8 mouse cellular contexts compared by ENCODE assay signal in genomic region chr1:186703256-186703979, GRCm38 (mm10). TPM values are rescaled to one million over a fixed set of nuclear protein-coding genes. Genes with fewer than 3 reads are reported as not detected.
DNase-seq lines count a peak whose midpoint lies in the region; ATAC-seq and TF ChIP-seq lines count a peak whose summit lies in the region.

No protein-coding gene starts in this region.

- peak overlapping the region; percentile 21 for H3K4me3 ChIP-seq in spleen, adult 2 months (ENCODE audit: extremely low read depth, insufficient read depth, insufficient read length)
- peak overlapping the region; percentile 71 for H3K4me3 ChIP-seq in heart, embryonic 12.5 days
- H3K4me3 ChIP-seq in liver, embryonic 13.5 days (replicated peaks): peak overlapping the region; percentile 56
- H3K4me3 ChIP-seq in thymus, adult 2 months (ENCODE audit: control insufficient read depth, insufficient read depth, low read length): no peak overlapping the region

- TF ChIP-seq POLR2A in spleen, adult 2 months (IDR thresholded peaks at IDR 0.05; ENCODE audit: low read depth, low read length): no peak
- TF ChIP-seq POLR2A in thymus, adult 2 months (IDR thresholded peaks at IDR 0.05; ENCODE audit: control insufficient read depth, extremely low read depth, insufficient read depth, low read length, poor library complexity): no peak

- no peaks in the 10 kb centered on the region for H3K9me3 ChIP-seq in heart, embryonic 12.5 days (replicated peaks)
- no peaks in the 10 kb centered on the region for H3K9me3 ChIP-seq in liver, embryonic 13.5 days (replicated peaks)

- H3K4me2 ChIP-seq in heart, embryonic 12.5 days: peak overlapping the region; percentile 75
- peak overlapping the region; percentile 66 for H3K4me2 ChIP-seq in liver, embryonic 13.5 days

- H3K9ac ChIP-seq in heart, embryonic 12.5 days: peak overlapping the region; percentile 90
- H3K9ac ChIP-seq in liver, embryonic 13.5 days: no peak overlapping the region

- peaks cover 11% of the 10 kb centered on the region for H3K4me1 ChIP-seq in spleen, adult 2 months (ENCODE audit: control insufficient read depth, insufficient read depth, insufficient read length)
- H3K4me1 ChIP-seq in heart, embryonic 12.5 days (replicated peaks): peaks cover 18% of the 10 kb centered on the region; the same call in 1 of the 2 replicates
- peaks cover 8% of the 10 kb centered on the region; the same call in 1 of the 2 replicates for H3K4me1 ChIP-seq in liver, embryonic 13.5 days (replicated peaks)
- H3K4me1 ChIP-seq in thymus, adult 2 months (replicated peaks; ENCODE audit: control insufficient read depth, insufficient read depth, low read length): peaks cover 4% of the 10 kb centered on the region; the same call in 1 of the 2 replicates

- TF ChIP-seq CTCF in spleen, adult 2 months (IDR thresholded peaks at IDR 0.05; ENCODE audit: extremely low read depth, insufficient read depth, insufficient read length, insufficient replicate concordance): no peak
- TF ChIP-seq CTCF in thymus, adult 2 months (IDR thresholded peaks at IDR 0.05; ENCODE audit: borderline replicate concordance, control insufficient read depth, extremely low read depth, insufficient read depth, low read length, poor library complexity): no peak

- no peaks in the 10 kb centered on the region for H3K36me3 ChIP-seq in spleen, adult 2 months (ENCODE audit: control insufficient read depth, insufficient read depth, low read length)
- H3K36me3 ChIP-seq in heart, embryonic 12.5 days: 0 out of 2 replicates have a peak, but pooled peaks cover 6% of the 10 kb centered on the region
- H3K36me3 ChIP-seq in liver, embryonic 13.5 days: no peaks in the 10 kb centered on the region
- no peaks in the 10 kb centered on the region for H3K36me3 ChIP-seq in thymus, adult 2 months (ENCODE audit: control insufficient read depth, insufficient read depth, low read length)

- H3K27ac ChIP-seq in spleen, adult 2 months (ENCODE audit: insufficient read depth, low read length): no peak overlapping the region
- peak overlapping the region; percentile 93 for H3K27ac ChIP-seq in heart, embryonic 12.5 days (ENCODE audit: poor library complexity, severe bottlenecking)
- H3K27ac ChIP-seq in liver, embryonic 13.5 days: no peak overlapping the region
- no peak overlapping the region for H3K27ac ChIP-seq in thymus, adult 2 months (ENCODE audit: control insufficient read depth, insufficient read depth, low read length)

- no peak for ATAC-seq in heart, embryonic 12.5 days (ENCODE audit: insufficient number of reproducible peaks, low FRiP score)
- ATAC-seq in liver, embryonic 13.5 days (ENCODE audit: low read depth): no peak
- ATAC-seq in erythroid progenitor cell, adult 5-6 weeks (replicated peaks; ENCODE audit: low FRiP score, poor library complexity, severe bottlenecking): no peak

- peak in 1 of 2 experiments; percentile 9 for DNase-seq in spleen, adult 2 months (ENCODE audit: low read depth in 1 of 2, low spot score in 2 of 2)
- DNase-seq in spleen, adult 12 weeks (ENCODE audit: low spot score): no peak
- no peak for DNase-seq in liver, embryonic 13.5 days
- peak; percentile 54 for DNase-seq in retina, postnatal 1 day
- DNase-seq in thymus, adult 2 months: no peak
- no peak for DNase-seq in cerebellum, postnatal 36 days

- 3% methylated on average over 15 of the region's 15 CpGs for WGBS in spleen, adult 2 months
- under 1% methylated on average over 15 of the region's 15 CpGs for WGBS in heart, embryonic 12.5 days
- WGBS in liver, embryonic 13.5 days (ENCODE audit: insufficient replicate concordance): 1% methylated on average over 15 of the region's 15 CpGs
- 2% methylated on average over 15 of the region's 15 CpGs for WGBS in thymus, adult 2 months

- H3K27me3 ChIP-seq in spleen, adult 2 months (ENCODE audit: control insufficient read depth, insufficient read depth, low read length): peaks cover 13% of the 10 kb centered on the region
- no peaks in the 10 kb centered on the region for H3K27me3 ChIP-seq in heart, embryonic 12.5 days (replicated peaks)
- peaks cover 61% of the 10 kb centered on the region for H3K27me3 ChIP-seq in liver, embryonic 13.5 days
- peaks cover 3% of the 10 kb centered on the region for H3K27me3 ChIP-seq in thymus, adult 2 months (ENCODE audit: control insufficient read depth, insufficient read depth, low read length)

RNA-seq across cellular contexts. Expression of gene Tgfb2, which starts 2.4 kb away (rescaled TPM):
- polyA plus RNA-seq in spleen, adult 2 months (2012; rRNA removed): 0.26 and 0.40 TPM in 2 replicates
- 69.0 and 74.2 TPM in 2 replicates for polyA plus RNA-seq in heart, embryonic 12.5 days (2016; fragmentation: Nextera tagmentation; extraction: Ambion mirVana)
- polyA plus RNA-seq in liver, embryonic 13.5 days (2015; fragmentation: Nextera tagmentation; extraction: Ambion mirVana): 2.1 and 2.5 TPM in 2 replicates
- not detected in 2 replicates for total RNA-seq in erythroid progenitor cell, adult 5-6 weeks (2015; ENCODE audit: low replicate concordance)
- not detected in 2 replicates for total RNA-seq in erythroid progenitor cell, adult 5-6 weeks (2017; ENCODE audit: low replicate concordance)
- polyA plus RNA-seq in thymus, adult 2 months (2012; rRNA removed): 0.78 and 0.89 TPM in 2 replicates

RNA-seq across cellular contexts. Expression of gene Rrp15, which starts 45.7 kb away (rescaled TPM):
- polyA plus RNA-seq in spleen, adult 2 months (2012; rRNA removed): 2.3 and 2.5 TPM in 2 replicates
- polyA plus RNA-seq in heart, embryonic 12.5 days (2016; fragmentation: Nextera tagmentation; extraction: Ambion mirVana): 41.1 and 44.4 TPM in 2 replicates
- polyA plus RNA-seq in liver, embryonic 13.5 days (2015; fragmentation: Nextera tagmentation; extraction: Ambion mirVana): 52.7 and 57.7 TPM in 2 replicates
- total RNA-seq in erythroid progenitor cell, adult 5-6 weeks (2015; ENCODE audit: low replicate concordance): 10.9 and 14.1 TPM in 2 replicates
- 13.6 and 15.4 TPM in 2 replicates for total RNA-seq in erythroid progenitor cell, adult 5-6 weeks (2017; ENCODE audit: low replicate concordance)
- 3.2 and 3.3 TPM in 2 replicates for polyA plus RNA-seq in thymus, adult 2 months (2012; rRNA removed)

Comparison
In these comparisons a context has a peak if more than half of its experiments do, and no peak if none do; other contexts are left out.
1. RNA of gene Tgfb2, which starts 2.4 kb away (polyA plus RNA-seq): 69.0 to 74.2 TPM in heart, embryonic 12.5 days; 2.1 to 2.5 TPM in liver, embryonic 13.5 days, 0.78 to 0.89 TPM in thymus, adult 2 months and 0.26 to 0.40 TPM in spleen, adult 2 months; every median in the first group is over 10 times any median in the second.